Mouse (Mus musculus): ENCODE measurements around the gene Lcn2. TPM values are rescaled to one million over a fixed set of nuclear protein-coding genes. Genes with fewer than 3 reads are reported as not detected.

The Lcn2 gene
- polyA plus RNA-seq, 1 experiment from 2014 or later = 0.35 TPM

DNA sequence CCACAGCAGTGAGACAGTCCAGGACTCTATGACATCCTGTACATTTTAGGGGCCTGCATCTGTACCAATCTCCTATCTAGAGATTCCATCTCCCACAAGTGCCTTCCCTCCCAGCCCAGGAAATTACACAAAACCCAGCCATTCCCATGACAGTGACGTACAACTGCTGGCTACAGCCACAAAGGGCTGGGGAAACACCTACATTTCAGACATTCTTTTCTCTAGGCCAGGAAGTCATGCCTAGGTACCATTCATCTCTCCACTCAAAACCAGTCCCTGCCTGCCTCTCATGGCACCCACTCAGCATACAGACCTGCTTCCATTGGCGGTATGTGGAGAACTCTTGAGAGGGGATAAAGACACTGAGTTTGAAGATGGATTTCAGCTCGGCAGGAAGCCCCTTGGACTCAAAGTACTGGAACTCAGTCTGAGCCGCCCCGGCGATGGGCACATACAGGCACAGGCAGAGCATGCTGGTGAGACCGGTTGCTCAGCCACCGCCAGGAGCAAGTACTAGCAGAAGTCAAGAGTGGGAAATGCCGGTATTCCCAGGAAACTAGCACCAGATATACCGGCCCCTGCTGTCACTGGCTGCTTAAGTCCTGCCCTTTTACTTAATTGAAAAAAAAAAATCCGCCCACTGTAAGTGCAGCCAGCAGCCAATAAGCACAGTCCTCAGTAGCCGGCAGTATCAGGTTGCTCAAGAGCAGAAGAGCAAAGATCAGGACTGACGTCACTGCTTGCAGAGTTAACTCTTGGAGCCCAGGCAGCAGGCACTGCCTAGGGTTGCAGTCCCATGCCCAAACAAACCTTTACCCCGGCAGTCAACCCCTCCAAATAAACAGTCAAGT, 35.7 kb upstream of the Lcn2 start:
- Histone ChIP-seq H3K27ac (peak overlapping the region; percentile 80), H3K4me1 (replicated peaks) (peaks cover 45% of the 10 kb centered on the region), H3K27me3 (no peaks in the 10 kb centered on the region), H3K36me3 (peaks cover 26% of the 10 kb centered on the region), H3K4me3 (replicated peaks) (peak overlapping the region; percentile 39), H3K9me3 (no peaks in the 10 kb centered on the region), H3K4me2 (replicated peaks) (peak overlapping the region; percentile 60), H3K9ac (replicated peaks) (peak overlapping the region; percentile 56)
- peak; percentile 89 for ATAC-seq
- 3% methylated on average over 14 of the region's 14 CpGs for WGBS

DNA sequence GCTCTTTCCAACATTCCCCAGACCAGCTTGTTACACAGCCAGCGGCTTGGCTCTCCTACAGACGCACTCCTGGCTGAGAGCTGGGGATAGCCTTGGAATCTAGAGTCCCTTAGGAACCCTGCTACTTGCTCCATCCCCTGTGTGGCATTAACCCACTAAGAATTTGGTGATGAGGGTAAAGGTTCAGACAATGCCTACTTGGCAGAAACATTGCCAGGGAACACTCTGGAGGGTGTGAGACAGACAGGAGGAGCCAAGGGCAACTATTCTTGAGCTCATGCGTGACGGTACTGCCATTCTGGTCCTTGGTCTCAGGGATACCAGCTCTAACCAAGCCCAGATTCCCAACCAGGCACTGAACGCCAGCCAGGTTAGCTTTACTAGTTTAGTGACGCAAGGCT, 33.8 kb upstream of the Lcn2 start:
- Histone ChIP-seq H3K4me2 (replicated peaks) (no peak overlapping the region), H3K27ac (no peak overlapping the region), H3K36me3 (peaks cover 44% of the 10 kb centered on the region), H3K27me3 (no peaks in the 10 kb centered on the region), H3K4me3 (replicated peaks) (no peak overlapping the region), H3K9me3 (no peaks in the 10 kb centered on the region), H3K9ac (replicated peaks) (no peak overlapping the region), H3K4me1 (replicated peaks) (peaks cover 28% of the 10 kb centered on the region)
- WGBS = 94% methylated on average over 6 of the region's 6 CpGs
- ATAC-seq = no peak

DNA sequence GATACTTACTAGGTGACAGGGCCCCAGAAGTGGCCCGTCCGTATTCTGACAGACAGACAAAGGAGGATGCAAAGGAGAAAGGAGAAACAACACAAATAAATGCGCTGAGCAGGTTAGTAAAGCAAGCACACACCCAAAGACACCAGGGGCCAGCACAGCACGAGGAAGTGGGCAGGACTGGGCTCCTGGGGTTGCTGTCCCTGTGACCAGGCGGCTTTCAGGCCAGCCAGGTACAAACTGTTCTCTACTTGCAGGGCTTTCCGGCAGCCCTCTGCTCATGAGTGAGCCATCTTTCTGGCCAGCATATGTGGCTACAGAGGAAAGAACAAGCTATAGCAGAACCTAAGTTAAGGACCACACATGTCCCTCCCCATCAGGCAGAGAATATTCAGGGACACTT, 32.6 kb upstream of the Lcn2 start:
- Histone ChIP-seq H3K36me3 (peaks cover 56% of the 10 kb centered on the region), H3K9me3 (no peaks in the 10 kb centered on the region), H3K4me3 (replicated peaks) (no peak overlapping the region), H3K4me2 (replicated peaks) (no peak overlapping the region), H3K27me3 (no peaks in the 10 kb centered on the region), H3K4me1 (replicated peaks) (peaks cover 28% of the 10 kb centered on the region), H3K9ac (replicated peaks) (no peak overlapping the region), H3K27ac (no peak overlapping the region)
- no peak for ATAC-seq
- 88% methylated on average over 6 of the region's 6 CpGs for WGBS

DNA sequence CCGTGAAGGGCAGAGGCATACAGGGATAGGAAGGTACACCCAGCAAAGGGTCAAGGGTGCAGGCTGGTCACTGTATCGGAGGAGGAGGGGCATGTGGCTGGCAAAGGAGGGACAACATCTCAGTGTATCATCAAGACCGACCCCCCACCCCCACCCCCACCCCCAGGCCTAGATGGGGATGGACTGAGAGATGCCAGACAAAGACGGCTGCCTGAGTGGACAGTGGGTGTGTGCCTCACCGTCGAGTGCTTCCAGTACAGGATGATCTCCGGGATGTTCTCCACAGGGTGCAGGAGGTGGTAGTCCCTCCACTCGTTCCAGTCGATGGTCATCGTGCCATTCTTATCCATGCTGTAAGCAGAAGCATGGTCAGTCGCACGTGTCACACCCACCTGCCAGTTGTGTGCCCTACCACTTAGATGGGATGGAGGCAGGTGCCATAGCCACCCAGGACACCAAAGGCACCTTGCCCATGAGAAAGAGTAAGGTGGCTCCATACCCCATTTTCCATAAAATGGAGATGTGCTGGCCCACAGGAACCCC, 32.1 kb upstream of the Lcn2 start:
- Histone ChIP-seq H3K27ac (no peak overlapping the region), H3K9ac (replicated peaks) (no peak overlapping the region), H3K4me3 (replicated peaks) (no peak overlapping the region), H3K4me1 (replicated peaks) (peaks cover 28% of the 10 kb centered on the region), H3K36me3 (peaks cover 61% of the 10 kb centered on the region), H3K4me2 (replicated peaks) (no peak overlapping the region), H3K27me3 (no peaks in the 10 kb centered on the region), H3K9me3 (no peaks in the 10 kb centered on the region)
- 90% methylated on average over 12 of the region's 12 CpGs for WGBS
- ATAC-seq = no peak

DNA sequence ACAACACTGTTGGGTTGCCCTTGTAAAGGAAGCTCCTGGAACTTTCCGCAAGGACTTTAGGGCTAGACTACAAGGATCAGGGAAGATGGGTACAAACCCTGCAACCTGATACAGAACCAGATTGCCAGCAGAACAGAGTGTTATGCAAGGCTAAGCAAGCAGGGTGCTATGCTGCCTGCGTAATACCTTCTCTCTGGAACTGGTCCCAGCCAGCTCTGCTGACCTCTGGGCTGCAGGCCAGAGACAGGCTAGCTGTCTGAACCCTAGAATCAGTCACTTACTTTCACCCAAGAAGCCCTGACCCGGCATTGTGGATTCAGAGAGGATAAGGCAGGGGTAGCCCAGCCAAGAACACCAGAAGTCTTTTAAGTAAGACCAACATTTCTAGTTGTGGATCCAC, 31.3 kb upstream of the Lcn2 start:
- H3K36me3 ChIP-seq = peaks cover 69% of the 10 kb centered on the region
- WGBS = 94% methylated on average over 3 of the region's 3 CpGs
- peaks cover 20% of the 10 kb centered on the region for H3K4me1 ChIP-seq (replicated peaks)
- H3K4me2 ChIP-seq (replicated peaks) = no peak overlapping the region
- H3K9ac ChIP-seq (replicated peaks) = no peak overlapping the region
- H3K4me3 ChIP-seq (replicated peaks) = no peak overlapping the region
- no peak for ATAC-seq
- H3K27ac ChIP-seq = no peak overlapping the region
- no peaks in the 10 kb centered on the region for H3K27me3 ChIP-seq
- H3K9me3 ChIP-seq = no peaks in the 10 kb centered on the region

DNA sequence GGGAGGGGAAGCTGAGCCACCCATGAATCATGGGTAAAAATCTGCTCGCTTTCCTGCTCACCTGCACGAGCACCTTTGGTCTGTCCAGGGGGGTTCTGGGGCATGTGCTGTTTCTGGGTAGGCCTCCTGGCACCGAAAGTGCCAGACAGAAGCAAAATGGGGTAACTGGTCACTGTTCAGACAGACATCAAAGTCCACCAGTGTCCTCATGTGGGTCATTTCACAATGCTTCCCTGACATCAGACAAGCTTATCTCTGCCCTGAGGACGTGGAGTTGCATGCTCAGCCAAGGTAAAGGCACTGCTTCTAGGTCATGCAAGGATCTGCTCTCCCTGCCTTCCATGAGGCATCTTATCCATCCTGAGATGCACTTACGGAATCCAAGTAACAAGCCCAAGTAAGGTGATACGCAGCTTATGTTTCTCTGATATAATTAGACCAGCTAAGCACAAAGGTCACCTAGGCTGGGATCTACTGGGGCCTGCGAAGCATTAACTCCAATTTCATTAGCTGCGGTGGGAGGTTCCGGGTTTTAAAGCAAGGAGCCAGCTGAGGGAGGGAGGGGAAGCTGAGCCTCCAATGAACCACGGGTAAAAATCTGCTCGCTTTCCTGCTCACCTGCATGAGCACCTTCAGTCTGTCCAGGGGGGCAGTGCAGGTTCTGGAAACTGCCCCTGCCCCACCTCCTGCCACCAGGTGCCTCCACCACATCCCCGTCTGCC, 30.5 kb upstream of the Lcn2 start:
- no peak overlapping the region for H3K9ac ChIP-seq (replicated peaks)
- peaks cover 77% of the 10 kb centered on the region for H3K36me3 ChIP-seq
- 95% methylated on average over 12 of the region's 12 CpGs for WGBS

DNA sequence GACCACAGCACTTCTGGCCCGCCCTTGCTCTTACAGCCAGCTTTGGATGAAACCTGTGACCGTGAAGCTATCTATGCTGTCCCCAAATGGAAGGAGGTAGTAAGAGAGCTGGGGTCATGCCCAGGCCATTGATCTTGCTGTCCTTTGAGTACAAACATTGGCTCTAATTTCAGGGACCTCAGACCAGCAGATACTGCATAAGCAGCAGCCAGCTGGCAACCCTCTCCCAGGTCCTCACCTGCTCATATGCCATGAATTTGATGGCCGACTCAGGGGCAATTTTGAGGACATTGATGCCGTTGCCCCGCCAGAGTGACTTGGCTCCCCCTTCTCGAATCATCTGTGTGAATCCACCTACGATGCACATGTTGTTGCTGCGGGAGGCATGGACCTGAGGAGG, 29.4 kb upstream of the Lcn2 start:
- no peak overlapping the region for H3K4me2 ChIP-seq (replicated peaks)
- peaks cover 2% of the 10 kb centered on the region; the same call in 1 of the 2 replicates for H3K4me1 ChIP-seq (replicated peaks)
- H3K27ac ChIP-seq = no peak overlapping the region
- H3K9ac ChIP-seq (replicated peaks) = no peak overlapping the region
- H3K4me3 ChIP-seq (replicated peaks) = no peak overlapping the region
- peaks cover 77% of the 10 kb centered on the region for H3K36me3 ChIP-seq
- no peak for ATAC-seq
- H3K27me3 ChIP-seq = no peaks in the 10 kb centered on the region
- 91% methylated on average over 8 of the region's 8 CpGs for WGBS
- no peaks in the 10 kb centered on the region for H3K9me3 ChIP-seq

More for the DNA sequence above, 30.5 kb upstream of the Lcn2 start:
- ATAC-seq = no peak
- Histone ChIP-seq H3K4me2 (replicated peaks) (no peak overlapping the region), H3K27me3 (no peaks in the 10 kb centered on the region), H3K4me3 (replicated peaks) (no peak overlapping the region), H3K27ac (no peak overlapping the region), H3K9me3 (no peaks in the 10 kb centered on the region), H3K4me1 (replicated peaks) (peaks cover 13% of the 10 kb centered on the region)

DNA sequence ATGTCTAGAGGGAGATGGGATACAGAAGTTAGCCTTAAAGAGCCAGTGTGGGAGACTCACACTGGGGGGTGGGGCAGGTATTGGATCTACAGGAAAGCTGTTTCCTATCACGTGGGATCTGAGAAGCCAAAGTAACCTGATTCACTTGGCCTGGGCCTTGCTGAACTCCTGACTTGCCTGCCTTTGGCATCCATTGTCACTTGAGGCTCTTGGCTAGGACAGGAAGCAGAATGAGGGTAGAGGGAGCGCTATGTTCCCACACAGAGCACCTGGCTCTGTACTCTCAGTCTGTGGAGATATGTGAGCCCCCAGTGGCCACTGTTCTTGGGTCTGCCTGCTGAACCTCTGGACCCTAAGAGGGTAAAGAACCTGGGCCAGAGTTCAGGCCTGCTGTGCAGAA, 28.5 kb upstream of the Lcn2 start:
- Histone ChIP-seq H3K4me2 (replicated peaks) (no peak overlapping the region), H3K9me3 (no peaks in the 10 kb centered on the region), H3K27ac (no peak overlapping the region), H3K36me3 (peaks cover 77% of the 10 kb centered on the region), H3K27me3 (no peaks in the 10 kb centered on the region), H3K4me1 (replicated peaks) (no peaks in the 10 kb centered on the region), H3K9ac (replicated peaks) (no peak overlapping the region), H3K4me3 (replicated peaks) (no peak overlapping the region)
- WGBS = 91% methylated on average over 2 of the region's 2 CpGs
- ATAC-seq = no peak

DNA sequence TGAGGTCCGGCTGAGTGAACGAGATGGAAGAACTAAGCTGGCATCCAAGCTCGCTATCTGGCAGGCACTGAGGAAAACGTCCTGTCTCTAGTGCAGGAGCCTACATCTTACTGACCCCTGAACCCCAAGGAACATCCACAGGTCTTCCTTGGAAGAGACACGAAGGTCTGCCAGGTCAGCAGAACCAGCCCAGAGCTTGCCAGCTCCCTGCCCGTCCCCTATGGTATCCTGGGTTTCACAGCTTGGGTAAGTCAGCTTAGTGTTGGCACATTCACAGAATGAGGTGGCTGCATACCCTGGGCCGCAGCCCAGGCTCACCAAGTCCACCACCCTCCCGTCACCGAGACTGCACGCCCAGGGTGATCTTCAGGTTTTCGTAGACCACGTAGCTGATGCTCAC, 27.7 kb upstream of the Lcn2 start:
- Histone ChIP-seq H3K9ac (replicated peaks) (no peak overlapping the region), H3K4me3 (replicated peaks) (no peak overlapping the region), H3K27me3 (no peaks in the 10 kb centered on the region), H3K4me2 (replicated peaks) (no peak overlapping the region), H3K27ac (no peak overlapping the region), H3K9me3 (no peaks in the 10 kb centered on the region), H3K36me3 (peaks cover 73% of the 10 kb centered on the region), H3K4me1 (replicated peaks) (no peaks in the 10 kb centered on the region)
- WGBS = 96% methylated on average over 12 of the region's 12 CpGs
- no peak for ATAC-seq

DNA sequence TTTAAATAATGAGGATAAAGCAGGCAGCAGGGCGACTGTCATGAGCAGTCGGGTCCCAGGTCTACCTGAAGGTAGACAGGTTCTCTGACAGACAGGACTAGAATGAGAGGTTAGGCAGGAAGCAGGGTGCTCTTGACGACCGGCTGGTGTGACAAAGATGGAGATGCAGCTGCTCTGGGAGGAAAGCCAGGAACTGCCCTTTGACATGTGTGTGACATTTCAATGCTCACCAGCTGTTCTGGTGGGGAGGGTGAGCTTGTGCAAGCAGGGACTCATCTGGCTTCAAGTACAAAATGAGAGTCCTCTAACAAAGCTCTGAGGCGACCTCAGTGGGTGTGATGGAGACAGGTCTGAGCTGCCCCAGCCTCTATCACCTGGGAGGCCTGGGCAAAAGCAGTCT, 25.9 kb upstream of the Lcn2 start:
- WGBS = 71% methylated on average over 5 of the region's 5 CpGs
- Histone ChIP-seq H3K27ac (no peak overlapping the region), H3K4me1 (replicated peaks) (no peaks in the 10 kb centered on the region), H3K4me3 (replicated peaks) (no peak overlapping the region), H3K9ac (replicated peaks) (no peak overlapping the region), H3K27me3 (no peaks in the 10 kb centered on the region), H3K4me2 (replicated peaks) (no peak overlapping the region), H3K36me3 (peaks cover 54% of the 10 kb centered on the region), H3K9me3 (no peaks in the 10 kb centered on the region)
- ATAC-seq = no peak

DNA sequence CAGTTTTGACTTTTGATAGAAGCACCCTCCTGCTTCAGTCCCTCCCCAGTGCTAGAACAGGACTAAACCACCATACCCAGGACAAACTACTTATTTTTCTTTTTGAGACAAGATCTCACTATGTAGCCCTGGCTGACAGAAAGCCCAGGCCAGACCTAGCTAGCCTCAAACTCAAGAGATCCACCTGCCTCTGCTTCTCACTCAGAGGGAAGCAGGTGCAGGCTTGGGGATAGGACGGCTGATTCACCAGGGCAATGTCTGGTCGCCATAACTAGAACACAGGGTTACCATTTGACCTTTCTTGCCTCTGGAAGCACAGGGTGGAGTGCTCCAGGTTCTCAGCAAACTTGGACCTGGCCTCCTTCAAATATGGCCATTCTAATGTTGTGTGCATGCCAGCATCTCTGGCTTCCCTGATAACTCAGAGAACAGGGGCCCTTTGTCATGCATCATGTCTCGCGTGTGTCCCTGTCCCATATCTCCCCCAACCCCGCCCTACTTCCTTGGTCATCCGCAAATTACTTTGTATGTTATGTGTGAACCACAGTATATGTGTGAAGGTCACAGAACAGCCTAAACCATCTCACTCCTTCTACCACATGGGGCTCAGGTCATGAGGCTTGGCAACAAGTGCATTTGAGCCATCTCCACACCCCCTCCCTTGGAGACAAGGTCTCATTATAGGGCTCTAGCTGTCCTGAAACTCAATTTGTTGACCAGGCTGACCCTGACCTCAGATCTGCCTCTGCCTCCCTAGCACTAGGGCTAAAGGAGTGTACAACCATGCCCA, 24.9 kb upstream of the Lcn2 start:
- Histone ChIP-seq H3K4me1 (replicated peaks) (no peaks in the 10 kb centered on the region), H3K27ac (no peak overlapping the region), H3K4me3 (replicated peaks) (no peak overlapping the region), H3K4me2 (replicated peaks) (no peak overlapping the region), H3K9me3 (no peaks in the 10 kb centered on the region), H3K27me3 (no peaks in the 10 kb centered on the region), H3K36me3 (peaks cover 44% of the 10 kb centered on the region), H3K9ac (replicated peaks) (no peak overlapping the region)
- 92% methylated on average over 6 of the region's 6 CpGs for WGBS
- no peak for ATAC-seq

DNA sequence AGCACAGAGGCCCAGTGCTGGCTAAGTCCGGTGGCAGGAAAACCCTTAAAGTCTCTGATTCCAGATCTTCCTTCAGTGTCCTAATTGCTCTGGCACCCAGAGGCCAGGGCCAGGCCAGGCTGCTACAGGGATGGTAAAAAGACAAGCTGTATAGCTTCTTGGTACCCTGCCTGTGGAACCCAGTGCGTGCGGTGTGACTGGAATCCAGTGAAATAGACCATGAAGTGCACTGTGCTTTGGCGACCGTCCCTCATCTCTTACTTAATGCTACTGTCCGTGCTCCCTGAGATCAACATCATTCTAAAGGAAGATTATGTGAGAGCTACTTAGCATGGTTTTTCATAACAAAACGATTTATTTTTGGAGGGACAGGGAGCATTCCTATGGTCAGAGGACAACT, 23.4 kb upstream of the Lcn2 start:
- Histone ChIP-seq H3K4me2 (replicated peaks) (no peak overlapping the region), H3K9me3 (no peaks in the 10 kb centered on the region), H3K27me3 (no peaks in the 10 kb centered on the region), H3K4me1 (replicated peaks) (no peaks in the 10 kb centered on the region), H3K36me3 (peaks cover 29% of the 10 kb centered on the region), H3K27ac (no peak overlapping the region), H3K9ac (replicated peaks) (no peak overlapping the region), H3K4me3 (replicated peaks) (no peak overlapping the region)
- ATAC-seq = no peak
- WGBS = 84% methylated on average over 7 of the region's 7 CpGs
